Mouse (Mus musculus): ENCODE results near the gene Letm1.

GRCm38 (mm10) chr5:33777195-33777594 lies 5.4 kb downstream of the Letm1 start:
- TF ChIP-seq CTCF (IDR thresholded peaks at IDR 0.05; ENCODE audit: borderline replicate concordance, control insufficient read depth, extremely low read depth, insufficient read depth, low read length, poor library complexity) (no peak), POLR2A (IDR thresholded peaks at IDR 0.05; ENCODE audit: control insufficient read depth, extremely low read depth, insufficient read depth, low read length, poor library complexity) (no peak)

Measured in thymus, adult 2 months (tissue).